Mouse (Mus musculus): ENCODE measurements around the gene Rbm18.

DNA sequence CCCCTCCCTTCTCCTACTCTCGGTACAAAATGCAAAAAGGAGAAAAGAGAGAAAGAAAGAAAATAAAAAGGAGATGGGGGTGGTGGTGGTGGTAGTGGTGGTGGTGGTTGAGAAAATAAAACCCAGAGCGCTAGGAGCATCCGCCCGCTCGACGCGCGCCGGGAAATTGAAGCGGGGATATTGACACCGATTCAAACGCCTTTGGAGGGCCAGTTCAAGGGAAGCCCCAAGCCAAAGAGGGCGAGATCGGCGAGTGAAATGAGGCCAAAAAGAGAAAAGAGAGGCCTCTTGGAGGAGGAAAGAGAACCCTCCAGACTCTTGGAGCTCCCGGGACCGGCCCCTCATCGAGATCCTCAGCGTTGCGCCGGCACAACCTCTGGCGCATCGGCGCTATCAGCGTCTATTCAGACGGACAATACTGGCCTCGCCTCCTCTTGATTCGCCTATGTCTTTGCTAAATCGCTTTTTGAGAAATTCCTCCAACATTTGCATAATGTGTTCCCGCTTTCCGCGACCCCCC lies 32.1 kb downstream of the Rbm18 start:
- TF ChIP-seq ZC3H11A (IDR thresholded peaks at IDR 0.05; ENCODE audit: borderline replicate concordance, low read depth, low read length) (no peak), HCFC1 (IDR thresholded peaks at IDR 0.05; ENCODE audit: borderline replicate concordance, insufficient read depth, low read length) (no peak), MAFK (IDR thresholded peaks at IDR 0.05; ENCODE audit: insufficient read depth, low read depth, low read length) (no peak), ZNF384 (IDR thresholded peaks at IDR 0.05; ENCODE audit: low read depth, low read length) (no peak)
